Mouse (Mus musculus) gastrocnemius, adult 2 months (tissue): Measurements from ENCODE around the gene Gramd4. TPM values are rescaled to one million over a fixed set of nuclear protein-coding genes. Genes with fewer than 3 reads are reported as not detected.
"Not testable (repeated sequence)": the region's sequence is repeated elsewhere in the genome, so short reads cannot be mapped to it uniquely, and the experiment has no call there.

ENCODE experiments used
- DNase-seq: peaks from one replicate; pipeline ENCODE4 v3.0.0; 2022
- H3K27ac ChIP-seq: fragments of 200-600 bp; 2 replicates; pipeline ENCODE4 v1.8.1; 2022; ENCODE audit warnings: mild to moderate bottlenecking
- H3K4me3 ChIP-seq: fragments of 200-600 bp; 2 replicates; pipeline ENCODE4 v1.8.1; 2022; ENCODE audit warnings: mild to moderate bottlenecking, moderate library complexity
- CTCF ChIP-seq: fragments of 200-600 bp; IDR thresholded peaks from 2 replicates; pipeline ENCODE4 v1.8.1; 2022; ENCODE audit warnings: antibody characterized with exemption, mild to moderate bottlenecking, moderate library complexity
- intact Hi-C: fragments of 180-260 bp; cut with DNase I; formaldehyde crosslinking; loops from one replicate; pipeline ENCODE4 v1.15.1; 2025
- total RNA-seq, 2 experiments: library from RNA; stranded (reverse); gene quantifications; 2 replicates each; pipeline ENCODE4 v1.2.3; 2021

Gramd4 gene
- total RNA-seq, 2 experiments from 2014 or later, result 5.8 to 11.4 TPM

- no peak for DNase-seq
- TF ChIP-seq CTCF, result no peak
- no peak overlapping the region for H3K4me3 ChIP-seq
- no peak overlapping the region; the same call in 1 of the 2 replicates for H3K27ac ChIP-seq
- intact Hi-C loops, result no loop called here
These were observed 115.0 kb downstream of the Gramd4 start for GRCm38 (mm10) chr15:86172526-86172925.

DNA sequence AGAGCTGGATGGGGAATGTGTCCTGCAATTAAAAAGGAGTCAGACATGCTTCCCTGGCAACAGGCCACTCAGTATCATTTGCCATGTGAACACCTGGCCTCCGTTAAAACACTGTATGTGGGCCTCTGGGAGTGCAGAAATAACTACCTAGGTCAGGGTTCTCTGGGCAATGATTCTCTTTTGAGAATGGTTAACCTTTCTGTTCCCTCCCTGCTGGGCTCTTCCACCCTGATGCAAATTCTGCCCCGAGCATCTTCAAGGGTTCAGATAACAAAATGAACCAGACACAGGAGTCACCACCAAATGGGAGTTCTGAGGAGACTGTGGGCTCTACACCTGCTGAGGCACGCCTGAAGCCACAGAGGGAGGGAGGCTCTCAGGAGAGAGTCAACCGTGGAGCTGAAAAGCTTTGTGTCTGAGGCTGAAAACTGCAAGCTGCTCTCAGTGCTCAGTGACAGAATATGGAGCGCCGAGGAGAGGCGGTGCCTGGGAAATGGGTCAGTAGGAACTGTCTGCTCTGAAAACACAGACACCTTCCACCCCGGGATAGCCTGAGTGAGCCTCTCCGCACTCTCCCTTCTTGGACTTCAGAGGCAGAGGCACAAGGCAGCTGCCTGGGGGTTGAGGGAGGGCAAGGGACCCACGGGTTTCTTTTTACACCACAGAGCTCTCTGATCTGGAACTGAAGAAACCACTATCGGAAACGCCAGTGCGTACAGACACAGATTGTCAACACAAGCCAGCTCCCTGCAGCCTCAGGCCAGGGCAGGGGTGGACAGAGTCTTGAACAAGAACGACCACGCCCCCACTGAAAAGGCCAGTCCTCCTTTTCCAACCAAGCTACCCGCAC is 115.9 kb downstream of the Gramd4 start:
- intact Hi-C loops, result no loop called here
- DNase-seq, result no peak
- Histone ChIP-seq H3K4me3 (no peak overlapping the region), H3K27ac (peak overlapping the region; percentile 29)
- TF ChIP-seq CTCF, result no peak

GRCm38 (mm10) chr15:86175253-86176050 is 118.0 kb downstream of the Gramd4 start:
- no peak for DNase-seq
- intact Hi-C loops, result no loop called here
- no peak for TF ChIP-seq CTCF
- Histone ChIP-seq H3K4me3 (no peak overlapping the region), H3K27ac (no peak overlapping the region)

DNA sequence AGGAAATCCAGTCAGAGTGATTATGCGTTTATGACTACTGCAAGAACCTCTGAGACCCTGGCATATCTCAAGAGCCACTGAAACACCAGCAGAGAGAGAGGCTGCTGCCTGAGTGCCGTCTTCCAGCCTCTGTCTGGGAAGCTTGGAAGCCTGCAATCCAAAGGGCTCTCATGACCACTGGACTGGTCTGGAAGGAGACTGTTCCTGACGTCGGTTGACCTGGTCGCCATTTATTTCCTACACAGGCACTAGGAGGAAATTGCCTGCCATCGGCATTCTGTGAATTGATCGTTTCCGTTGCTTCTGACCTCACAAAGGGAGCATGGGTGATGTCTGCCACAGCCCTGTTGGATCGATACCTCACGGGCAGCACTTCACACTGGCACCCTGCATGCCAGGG is 118.7 kb downstream of the Gramd4 start:
- intact Hi-C loops, result no loop called here
- no peak overlapping the region for H3K27ac ChIP-seq
- TF ChIP-seq CTCF, result no peak
- no peak for DNase-seq
- no peak overlapping the region for H3K4me3 ChIP-seq

- intact Hi-C loops, result no loop called here
- no peak for TF ChIP-seq CTCF
- H3K4me3 ChIP-seq, result no peak overlapping the region
- peak overlapping the region; percentile 28; the same call in 1 of the 2 replicates for H3K27ac ChIP-seq
- DNase-seq, result no peak
These were observed 119.5 kb downstream of the Gramd4 start for GRCm38 (mm10) chr15:86176771-86177702.

DNA sequence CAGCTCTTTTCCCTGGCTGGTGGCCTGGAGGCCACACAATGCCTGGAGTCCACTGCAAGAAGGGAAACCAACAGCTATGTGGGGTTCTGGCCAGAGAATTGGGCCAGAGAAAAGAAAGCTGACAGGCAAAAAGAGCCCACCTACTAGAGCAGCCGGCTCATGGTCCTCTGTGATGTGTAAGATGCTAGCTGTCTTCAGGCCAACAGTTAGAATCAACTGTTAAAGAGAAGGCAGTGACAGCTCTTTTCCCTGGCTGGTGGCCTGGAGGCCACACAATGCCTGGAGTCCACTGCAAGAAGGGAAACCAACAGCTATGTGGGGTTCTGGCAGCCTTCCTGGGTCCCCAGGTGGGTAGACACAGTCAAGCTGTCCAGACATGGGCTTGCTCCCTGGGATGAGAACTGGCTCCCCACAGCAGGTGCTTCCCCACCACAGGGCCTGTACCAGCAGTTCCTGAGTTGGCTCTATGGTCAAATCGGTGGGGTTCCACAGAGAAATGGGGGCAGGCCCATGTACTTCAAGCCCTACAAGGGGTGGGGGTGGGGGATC is 120.3 kb downstream of the Gramd4 start:
- DNase-seq, intact Hi-C loops, H3K4me3 ChIP-seq, H3K27ac ChIP-seq: not testable (repeated sequence)

DNA sequence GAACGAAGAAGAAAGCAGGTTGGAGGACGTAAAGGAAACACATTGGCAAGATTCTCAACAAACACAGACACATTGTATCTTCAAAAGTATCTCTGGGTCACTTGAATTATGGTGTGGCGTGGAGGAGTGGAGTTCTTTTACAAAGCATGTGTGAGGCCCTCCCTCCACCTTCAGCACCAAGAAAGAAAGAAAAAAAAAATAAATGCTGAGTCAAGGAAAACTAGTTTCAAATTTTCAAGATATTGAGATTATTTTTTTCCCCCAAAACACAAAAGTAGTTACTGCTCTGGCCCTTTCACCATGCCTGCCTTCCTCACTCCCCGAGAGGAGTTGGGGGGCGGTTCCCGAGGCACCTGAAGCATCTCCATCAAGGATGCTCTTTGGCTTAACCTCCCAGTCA is 121.1 kb downstream of the Gramd4 start:
- no peak for DNase-seq
- Histone ChIP-seq H3K4me3 (no peak overlapping the region), H3K27ac (no peak overlapping the region)
- intact Hi-C loops, result no loop called here
- no peak for TF ChIP-seq CTCF

- no peak overlapping the region for H3K27ac ChIP-seq
- TF ChIP-seq CTCF, result no peak
- no peak for DNase-seq
- intact Hi-C loops, result no loop called here
- no peak overlapping the region for H3K4me3 ChIP-seq
These were observed 122.9 kb downstream of the Gramd4 start for GRCm38 (mm10) chr15:86180427-86180826.

DNA sequence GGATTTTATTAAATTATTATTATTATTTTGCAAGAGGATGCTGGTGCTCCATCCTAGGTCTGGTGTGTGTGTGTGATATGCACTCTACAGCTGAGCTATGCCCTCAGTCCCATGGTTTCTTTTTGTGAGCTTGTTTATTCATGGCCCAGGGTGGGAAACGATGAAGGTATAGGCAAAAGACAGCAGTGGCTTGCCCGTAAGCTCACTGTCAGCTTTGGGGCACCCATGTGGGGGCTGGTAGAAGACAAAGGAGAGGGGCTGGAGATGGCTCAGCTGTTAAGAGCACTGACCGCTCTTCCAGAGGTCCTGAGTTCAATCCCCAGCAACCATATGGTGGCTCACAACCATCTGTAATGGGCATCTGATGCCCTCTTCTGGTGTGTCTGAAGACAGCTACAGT is 123.8 kb downstream of the Gramd4 start:
- peak overlapping the region; percentile 78 for H3K27ac ChIP-seq
- H3K4me3 ChIP-seq, intact Hi-C loops, DNase-seq: not testable (repeated sequence)

DNA sequence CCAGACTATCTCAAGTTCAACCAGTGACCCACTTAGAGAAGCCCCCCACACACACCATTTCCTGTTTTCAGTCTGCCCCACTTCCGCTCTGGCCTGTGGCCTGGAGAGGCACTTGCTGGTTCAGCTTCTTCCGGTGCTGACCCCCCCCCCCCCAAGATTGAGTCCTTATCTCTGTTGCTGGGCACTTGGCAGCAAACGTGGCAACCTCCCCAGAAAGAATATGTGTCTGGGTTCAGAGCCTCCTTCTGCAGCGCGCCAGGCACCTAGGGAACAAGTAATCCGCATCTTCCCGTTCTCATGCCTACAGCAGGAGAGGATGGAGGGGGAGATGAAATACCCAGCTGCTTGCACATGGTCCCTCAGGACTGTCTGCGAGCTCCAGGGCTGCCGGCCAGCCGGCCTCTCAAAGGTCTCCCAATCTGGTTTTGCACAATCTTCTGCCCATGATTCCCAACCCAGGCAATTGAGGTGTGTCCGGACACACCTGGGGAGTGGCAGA is 124.5 kb downstream of the Gramd4 start:
- no peak for TF ChIP-seq CTCF
- intact Hi-C loops, result no loop called here
- DNase-seq, result peak; percentile 61
- peak overlapping the region; percentile 44 for H3K4me3 ChIP-seq
- H3K27ac ChIP-seq, result peak overlapping the region; percentile 78

DNA sequence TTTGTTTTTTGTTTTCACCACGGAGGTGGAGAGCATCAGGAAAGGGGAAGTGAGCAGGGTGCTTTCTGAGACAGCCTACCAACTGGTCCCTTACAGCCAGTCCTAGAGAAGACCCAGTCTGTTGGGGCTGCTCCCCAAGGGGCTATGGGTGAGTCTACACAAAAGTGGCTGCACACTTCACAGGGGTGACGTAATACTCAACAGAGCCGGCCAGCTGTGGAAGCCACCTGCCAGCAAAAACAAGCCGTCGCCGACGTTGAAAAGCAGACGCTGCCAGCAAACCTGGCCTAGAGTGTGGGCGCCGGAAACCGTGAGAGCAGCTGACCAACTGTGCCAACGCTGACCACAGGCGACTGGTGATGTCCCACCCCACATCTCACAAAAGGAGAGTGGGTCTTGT is 125.2 kb downstream of the Gramd4 start:
- intact Hi-C loops, result no loop called here
- peak; percentile 75 for DNase-seq
- Histone ChIP-seq H3K27ac (peak overlapping the region; percentile 78), H3K4me3 (peak overlapping the region; percentile 44)
- no peak for TF ChIP-seq CTCF

- DNase-seq, result no peak
- Histone ChIP-seq H3K4me3 (peak overlapping the region; percentile 96), H3K27ac (peak overlapping the region; percentile 48; the same call in 1 of the 2 replicates)
- intact Hi-C loops, result no loop called here
- TF ChIP-seq CTCF, result no peak
These were observed 126.0 kb downstream of the Gramd4 start for GRCm38 (mm10) chr15:86183484-86183883.
